Mouse (Mus musculus) layer of hippocampus, adult 8-10 months (tissue): ENCODE data around the gene Lrmda. TPM values are rescaled to one million over a fixed set of nuclear protein-coding genes. Genes with fewer than 3 reads are reported as not detected.

ENCODE experiments used
- DNase-seq, 2 experiments: peaks; one replicate each; pipeline ENCODE4 v3.0.0; 2022; ENCODE audit warnings: low spot score in 2 of 2
- total RNA-seq, 4 experiments: library from RNA; stranded (reverse); gene quantifications; 2 replicates each; pipeline ENCODE4 v1.2.4; 2022

Gene Lrmda
- total RNA-seq, 4 experiments from 2014 or later, result 0.59 to 4.9 (median 1.8) TPM

DNA sequence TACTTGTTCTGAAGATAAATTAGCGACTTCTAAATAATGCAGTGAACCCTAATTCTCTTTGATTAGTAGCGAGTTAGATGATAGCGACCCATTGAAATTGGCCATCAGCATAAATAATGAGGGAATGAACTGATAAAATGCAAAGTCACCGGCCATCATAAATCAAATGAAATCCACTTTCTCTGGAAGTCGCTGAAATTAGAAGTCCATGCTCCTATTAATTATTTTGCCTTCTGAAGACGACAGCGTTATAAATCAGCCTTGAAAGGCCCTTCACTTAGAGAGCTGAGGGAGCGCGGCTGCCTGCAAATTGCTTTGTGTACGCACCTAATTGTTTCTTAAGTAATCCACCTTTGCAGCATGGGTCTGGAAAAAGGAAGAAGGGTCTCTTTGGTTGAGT, 374.1 kb downstream of the Lrmda start:
- DNase-seq, result no peak

- DNase-seq, result no peak
Observed at GRCm38 (mm10) chr14:22402411-22402810, 382.9 kb downstream of the Lrmda start.

- DNase-seq, result no peak
Observed at GRCm38 (mm10) chr14:22406623-22407022, 387.1 kb downstream of the Lrmda start.

DNA sequence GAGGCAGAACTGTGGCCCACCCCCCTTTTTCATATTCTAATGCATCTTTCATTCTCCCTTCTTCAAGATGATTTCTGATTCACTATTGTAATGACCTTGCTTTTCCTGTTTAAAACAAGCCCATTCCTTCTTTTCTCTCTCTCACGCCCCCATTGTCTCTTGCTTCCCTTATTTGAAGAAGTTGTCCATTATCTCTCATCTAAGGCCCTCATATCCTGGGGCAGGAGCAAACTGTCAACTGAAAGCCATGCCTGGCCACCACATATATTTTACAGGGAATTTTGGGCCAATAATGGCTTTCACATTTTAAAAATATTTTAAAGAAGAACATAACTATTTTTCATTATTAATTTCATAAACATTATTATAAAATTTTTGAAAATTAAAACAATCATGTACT, 391.3 kb downstream of the Lrmda start:
- DNase-seq, result no peak

DNA sequence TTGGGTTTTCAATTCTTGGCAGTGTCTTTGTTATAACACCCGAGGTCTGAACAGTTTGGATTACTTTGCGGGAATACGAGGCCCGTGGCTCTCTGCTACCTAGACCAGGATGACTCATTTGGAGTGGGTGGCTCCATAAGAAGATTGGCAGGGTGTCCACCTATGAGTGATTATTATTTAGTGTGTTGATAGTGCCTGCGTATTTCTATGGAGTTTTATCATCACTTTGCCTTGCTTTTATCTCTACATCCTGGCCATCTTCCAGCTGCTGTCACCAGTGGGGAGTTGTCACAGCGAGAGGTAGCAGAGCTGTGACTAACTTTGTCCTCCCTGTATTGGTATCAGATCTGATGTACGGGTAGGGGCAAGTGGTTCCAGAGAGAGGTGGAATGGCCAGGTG, 393.7 kb downstream of the Lrmda start:
- no peak for DNase-seq

DNA sequence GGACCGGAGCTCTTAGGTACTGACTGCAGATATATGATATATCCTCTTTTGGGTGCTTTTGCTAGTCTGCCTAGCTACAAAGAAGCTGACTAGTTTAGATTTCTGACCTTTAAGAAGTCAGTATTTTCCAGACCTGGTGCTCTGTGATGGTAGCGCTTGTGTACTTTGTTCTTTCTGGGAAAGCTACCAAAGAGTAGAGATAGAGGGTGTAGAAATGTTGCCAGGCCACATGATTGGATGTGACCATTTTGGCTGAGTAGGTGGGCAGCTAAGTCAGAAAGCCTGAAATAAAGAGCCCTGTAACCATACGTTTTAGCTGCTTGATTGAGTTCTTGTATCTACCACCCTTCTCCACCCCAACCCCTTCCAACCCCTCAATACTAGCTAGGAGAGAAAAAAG, 398.2 kb downstream of the Lrmda start:
- DNase-seq, result no peak

- DNase-seq, result no peak
Observed at GRCm38 (mm10) chr14:22421668-22422067, 402.2 kb downstream of the Lrmda start.

DNA sequence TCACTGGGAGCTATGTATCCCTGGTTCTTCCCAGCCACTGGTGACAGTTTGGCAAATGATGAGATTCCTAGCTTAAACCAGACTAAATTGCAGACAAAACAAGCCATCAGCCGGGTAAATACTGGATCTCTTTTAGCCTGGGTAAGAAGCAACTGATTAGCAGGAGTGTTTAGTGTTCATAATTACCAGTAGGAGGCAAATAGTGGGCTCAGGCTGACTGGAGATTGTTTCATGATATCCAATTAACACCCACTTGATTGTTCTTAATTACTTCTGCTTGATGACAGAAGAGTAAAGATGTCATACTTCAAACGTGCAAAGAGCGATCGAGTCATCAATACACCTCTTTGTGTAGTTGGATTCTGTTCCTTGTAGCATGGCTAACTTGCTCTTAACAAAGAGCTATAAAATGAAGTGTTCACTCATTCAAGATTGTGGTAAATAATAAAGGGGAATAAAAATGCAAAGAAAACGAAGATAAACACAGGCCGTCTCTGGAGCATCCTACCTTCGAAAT, 405.6 kb downstream of the Lrmda start:
- DNase-seq, result no peak

DNA sequence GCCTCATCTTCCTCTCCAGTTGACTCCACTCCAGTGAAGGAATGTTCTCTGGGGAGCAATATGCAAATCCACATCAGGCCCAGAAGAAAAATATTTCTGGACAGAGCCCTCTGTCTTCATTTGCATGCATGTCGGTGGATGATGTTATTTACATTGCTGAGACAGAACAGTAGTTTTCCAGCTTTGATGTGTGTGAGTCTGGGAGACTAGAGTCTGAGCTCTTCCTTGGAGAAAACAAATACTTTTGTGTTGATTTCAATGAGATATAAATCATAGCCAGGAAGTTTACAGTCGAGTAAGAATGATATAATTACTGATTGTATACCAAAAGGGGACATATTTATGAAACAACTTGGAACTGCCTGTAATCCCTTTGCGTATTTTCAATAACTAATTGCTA, 415.9 kb downstream of the Lrmda start:
- no peak for DNase-seq

DNA sequence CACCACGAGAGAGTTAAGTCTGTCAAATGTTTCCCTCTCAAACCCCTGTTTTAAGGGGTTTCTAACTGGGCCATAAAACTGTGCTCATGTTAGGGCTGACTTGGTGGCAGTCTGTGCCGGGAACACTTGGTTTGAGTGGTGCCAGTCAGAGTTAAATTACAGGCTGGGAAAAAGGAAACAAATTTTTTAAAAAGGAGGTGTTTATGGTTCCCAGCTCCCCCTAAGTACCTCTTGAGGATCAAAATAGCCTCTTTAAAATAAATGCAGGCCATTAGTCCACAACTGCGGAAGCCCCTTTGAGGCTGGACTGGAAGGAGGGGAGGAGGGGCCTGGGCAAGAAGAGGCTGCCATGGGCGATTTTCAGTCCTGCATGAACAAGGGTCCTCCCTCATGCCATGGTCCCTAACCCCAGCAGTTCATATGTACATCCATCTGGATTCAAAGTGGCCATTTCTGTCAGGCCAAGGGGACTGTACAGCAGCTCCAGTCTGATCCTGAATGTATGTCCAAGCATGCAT, 416.4 kb downstream of the Lrmda start:
- DNase-seq, result no peak

DNA sequence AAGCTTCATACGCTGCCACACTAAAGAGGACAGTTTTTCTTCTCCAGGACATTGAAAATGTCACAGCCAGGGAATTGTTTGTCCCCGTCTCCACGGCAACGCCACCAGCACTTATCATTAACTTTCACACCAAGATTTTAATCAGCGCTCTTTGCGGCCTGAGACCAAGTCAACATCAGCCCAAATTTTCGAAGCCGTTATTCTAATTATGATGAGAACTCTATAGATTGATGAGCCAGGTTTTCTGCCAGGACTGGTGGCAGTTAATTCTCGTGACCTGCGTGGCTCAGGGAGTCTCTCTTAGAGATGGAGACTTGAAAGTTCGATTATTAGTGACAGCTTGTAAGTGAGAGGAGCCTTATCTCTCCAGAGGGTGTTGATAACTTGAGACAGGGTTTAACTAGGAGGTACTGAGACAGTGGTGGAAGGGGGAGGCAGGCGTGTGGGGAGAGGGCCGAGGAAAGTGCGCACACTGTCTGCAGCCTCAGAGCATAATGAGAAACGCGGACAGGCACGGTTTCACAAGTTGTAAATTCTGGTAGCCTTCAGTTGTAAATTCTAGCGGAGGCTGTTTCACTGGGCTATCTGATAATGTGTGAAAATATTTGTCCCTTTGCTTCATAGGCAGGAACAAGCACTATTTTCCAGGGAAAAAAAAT, 421.0 kb downstream of the Lrmda start:
- peak in 1 of 2 experiments; percentile 11 for DNase-seq

DNA sequence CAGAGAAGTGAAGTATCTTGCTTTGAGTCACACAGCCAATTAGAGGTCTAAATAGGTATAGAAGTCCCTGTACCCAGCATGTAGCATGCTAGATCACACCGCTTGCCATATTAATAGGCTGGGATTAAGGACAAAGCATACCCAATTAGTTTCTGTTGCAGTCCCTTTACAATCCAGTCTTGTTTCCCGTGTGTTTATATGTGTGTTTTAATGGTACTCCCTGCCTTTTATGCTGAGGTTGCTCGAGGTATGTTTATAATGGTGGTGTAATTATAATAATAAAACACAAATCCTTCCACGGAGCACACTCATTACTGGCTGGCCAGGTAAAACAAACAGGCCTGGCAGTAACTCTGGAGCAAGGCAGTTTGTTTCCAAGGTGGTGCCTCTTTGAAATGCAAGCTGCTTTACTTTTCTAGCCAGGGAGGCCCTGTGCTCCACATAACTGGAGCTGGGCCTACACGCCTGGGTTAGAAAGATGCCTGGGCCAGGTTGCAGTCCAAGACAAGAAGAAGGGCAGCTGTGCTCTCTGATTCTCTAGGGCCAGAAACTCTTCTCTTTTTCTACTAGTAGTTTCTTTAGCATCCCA, 422.4 kb downstream of the Lrmda start:
- no peak for DNase-seq

DNA sequence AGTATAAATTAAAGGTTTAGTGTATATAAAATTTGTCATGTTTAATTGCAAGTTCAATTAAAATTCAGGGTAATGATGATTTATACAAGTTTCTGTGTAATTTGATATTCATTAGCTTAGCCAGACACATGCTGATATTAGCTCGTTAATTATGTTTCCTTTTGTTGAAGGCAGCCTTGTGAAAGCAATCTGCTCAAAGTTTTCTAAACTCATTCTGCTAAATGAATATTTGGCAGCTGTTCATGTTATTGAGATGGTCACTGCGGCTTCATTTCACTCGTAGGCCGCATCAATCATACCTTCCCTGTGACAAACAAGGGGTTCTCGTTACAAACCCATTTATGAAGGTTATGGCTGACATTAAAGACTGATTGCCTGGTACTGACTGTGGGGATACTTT, 423.2 kb downstream of the Lrmda start:
- no peak for DNase-seq

- DNase-seq, result no peak
Observed at GRCm38 (mm10) chr14:22444541-22444940, 425.0 kb downstream of the Lrmda start.

DNA sequence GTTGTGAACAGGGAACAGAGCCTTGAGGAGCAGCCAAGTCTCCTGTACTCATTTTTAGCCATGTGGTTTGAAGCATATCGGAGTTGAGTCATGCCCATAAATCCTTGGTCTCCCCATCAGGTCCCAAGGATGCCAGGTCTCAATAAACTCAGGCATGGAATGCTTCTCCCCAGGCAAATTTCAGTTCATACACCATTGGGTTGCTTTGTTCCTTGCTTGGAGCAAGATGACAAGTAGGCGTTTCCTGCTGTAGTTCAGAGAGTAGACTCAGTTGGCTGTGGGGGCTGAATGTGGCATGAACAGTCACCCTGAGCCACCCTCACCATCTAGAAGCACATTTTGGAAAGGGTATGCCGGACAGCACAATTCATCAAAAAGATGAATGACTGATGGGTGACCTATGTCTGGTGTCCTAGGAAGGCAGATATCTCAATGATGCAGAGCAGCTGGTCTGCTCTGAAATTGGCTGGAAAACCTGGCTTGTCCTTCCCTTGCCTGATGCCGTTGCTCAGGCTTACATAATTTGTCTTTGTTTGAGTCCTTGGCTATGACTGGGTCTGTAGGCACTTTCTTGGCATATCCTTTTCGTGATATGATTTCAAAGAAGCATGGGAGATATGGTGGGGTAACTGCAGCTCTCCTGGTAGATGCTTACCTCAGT, 425.8 kb downstream of the Lrmda start:
- DNase-seq, result peak; percentile 19 to 28

DNA sequence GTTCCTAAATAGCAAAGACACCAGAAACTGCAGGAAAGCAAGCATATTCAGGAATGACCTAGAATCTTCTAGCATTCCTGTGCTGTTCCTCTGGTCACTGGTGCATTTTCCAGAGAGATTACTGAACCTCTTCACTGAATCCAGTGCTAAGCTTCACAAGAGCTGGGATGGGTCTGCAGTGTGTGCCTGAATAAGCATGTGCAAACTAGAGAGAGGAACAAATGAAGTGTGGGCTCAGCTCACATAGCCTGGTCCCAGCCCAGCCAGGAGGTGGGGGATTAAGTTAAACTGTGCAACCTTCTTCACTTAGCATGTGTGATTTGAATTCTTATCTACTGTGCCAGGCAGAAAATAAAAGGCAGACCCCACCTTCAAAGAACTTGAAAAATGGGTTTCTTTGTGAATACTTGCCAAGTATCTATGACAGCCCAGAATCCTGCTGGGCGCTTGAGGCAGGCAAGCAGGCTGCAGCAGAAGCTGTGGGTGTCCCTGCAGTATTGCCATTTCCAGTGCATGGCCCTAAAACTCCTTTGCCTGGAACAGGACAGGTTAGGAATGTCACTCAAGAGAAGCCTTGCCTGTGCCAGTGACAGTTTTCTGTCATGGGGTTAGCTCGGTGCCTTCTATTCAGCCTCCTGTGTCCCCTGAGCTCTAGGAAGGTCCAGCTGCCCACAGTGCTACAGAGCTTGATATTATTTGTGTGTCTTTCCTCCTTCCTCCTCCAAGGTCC, 426.5 kb downstream of the Lrmda start:
- peak in 1 of 2 experiments; percentile 7 for DNase-seq

- DNase-seq, result peak in 1 of 2 experiments; percentile 13
Observed at GRCm38 (mm10) chr14:22451603-22452002, 432.1 kb downstream of the Lrmda start.

DNA sequence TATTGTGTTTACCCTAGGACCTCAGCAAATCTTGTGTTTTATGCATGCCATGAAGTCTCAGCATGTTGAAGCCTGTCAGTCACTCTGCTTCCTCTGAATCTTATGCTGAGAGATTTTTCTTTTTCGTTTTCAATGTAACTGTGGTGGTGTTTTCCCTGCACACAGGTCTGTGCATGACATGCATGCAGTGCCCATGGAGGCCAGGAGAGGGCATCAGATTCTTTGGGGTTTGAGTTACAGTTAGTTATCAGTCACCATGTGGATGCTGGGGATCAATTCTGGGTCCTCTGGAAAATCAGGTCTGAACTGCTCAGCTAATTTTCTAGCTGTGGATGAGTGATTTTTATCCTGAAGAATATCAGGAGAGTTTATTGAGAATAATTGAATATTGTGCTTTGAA, 444.8 kb downstream of the Lrmda start:
- DNase-seq, result no peak

DNA sequence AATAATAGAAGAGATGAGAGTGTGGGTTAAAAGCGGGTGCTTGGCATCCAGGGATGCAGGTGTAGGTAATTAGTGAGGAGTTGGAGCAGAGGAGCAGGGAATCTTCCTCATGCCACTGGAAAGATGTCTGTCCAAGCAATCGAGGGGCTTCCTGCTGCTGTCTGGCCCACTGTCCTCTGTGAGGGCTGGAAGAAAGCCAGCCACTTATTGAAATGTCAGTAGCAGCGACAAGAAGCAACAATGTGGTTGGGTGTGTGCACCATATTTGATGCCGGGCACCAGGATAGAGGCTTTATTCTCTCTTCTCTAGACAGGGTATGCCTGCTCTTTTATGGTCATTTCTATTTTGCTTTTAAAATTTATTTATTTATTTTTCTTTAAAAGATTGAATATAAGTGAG, 451.5 kb downstream of the Lrmda start:
- DNase-seq, result no peak

GRCm38 (mm10) chr14:22473451-22473850, 453.9 kb downstream of the Lrmda start:
- DNase-seq, result no peak

DNA sequence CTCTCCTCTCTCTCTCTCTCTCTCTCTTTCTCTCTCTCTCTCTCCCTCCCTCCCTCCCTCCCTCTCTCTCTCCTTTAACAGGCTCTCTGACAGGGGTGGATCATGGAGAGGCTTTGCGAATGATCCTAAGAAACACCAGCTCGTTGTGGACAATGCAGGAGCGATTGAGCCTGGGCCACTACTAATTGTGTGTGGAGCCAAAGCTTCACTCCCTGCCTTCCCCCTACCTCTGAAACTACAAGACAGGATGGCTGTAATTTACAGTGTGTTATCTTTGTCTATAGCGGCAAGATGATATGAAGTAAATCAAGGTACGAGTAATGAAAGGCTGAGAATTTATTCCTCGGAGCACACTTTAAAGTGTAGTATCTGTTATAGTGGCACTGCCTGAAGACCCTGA, 454.5 kb downstream of the Lrmda start:
- no peak for DNase-seq

DNA sequence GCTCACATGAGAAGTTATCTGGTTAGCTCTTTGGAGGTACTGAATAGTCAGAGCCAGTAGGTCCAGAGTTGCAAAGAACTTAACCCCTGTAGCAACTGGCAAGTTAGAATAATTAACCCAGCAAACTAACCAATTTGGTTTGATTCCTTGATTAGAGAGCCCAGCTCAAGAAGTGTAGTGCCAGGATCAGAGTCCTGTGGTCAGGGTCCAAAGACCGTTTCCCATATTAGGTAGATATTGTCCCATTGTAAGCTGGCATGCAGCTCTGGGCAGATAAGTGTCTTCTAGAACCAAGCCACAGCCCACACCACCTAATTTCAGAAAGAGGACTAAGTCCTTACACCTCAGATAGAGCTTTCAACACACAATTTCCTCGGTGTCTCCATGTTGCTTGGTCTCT, 473.8 kb downstream of the Lrmda start:
- DNase-seq, result no peak
